Mouse (Mus musculus) cerebellum, adult 11 months (tissue): ENCODE results near the gene Krt7.
A peak's percentile ranks its signal among the peaks of the same experiment; 100 is the strongest.

ENCODE experiments used
- DNase-seq: peaks from one replicate; pipeline ENCODE4 v3.0.0; 2022

Krt7 gene

GRCm38 (mm10) chr15:101378646-101379045 lies 32.2 kb upstream of the Krt7 start:
- no peak for DNase-seq

- DNase-seq, result no peak
These were observed 29.1 kb upstream of the Krt7 start for GRCm38 (mm10) chr15:101381758-101382157.

- DNase-seq, result peak; percentile 56
These were observed 28.0 kb upstream of the Krt7 start for GRCm38 (mm10) chr15:101382811-101383210.

- no peak for DNase-seq
These were observed 26.2 kb upstream of the Krt7 start for GRCm38 (mm10) chr15:101384610-101385009.

- DNase-seq, result no peak
These were observed 25.8 kb upstream of the Krt7 start for GRCm38 (mm10) chr15:101385064-101385463.

GRCm38 (mm10) chr15:101387176-101387575 lies 23.7 kb upstream of the Krt7 start:
- no peak for DNase-seq

GRCm38 (mm10) chr15:101388034-101388541 lies 22.8 kb upstream of the Krt7 start:
- no peak for DNase-seq

- DNase-seq, result no peak
These were observed 20.6 kb upstream of the Krt7 start for GRCm38 (mm10) chr15:101390203-101390602.

- DNase-seq, result no peak
These were observed 18.6 kb upstream of the Krt7 start for GRCm38 (mm10) chr15:101392251-101392650.

- DNase-seq, result no peak
These were observed 15.9 kb upstream of the Krt7 start for GRCm38 (mm10) chr15:101394908-101395307.

- no peak for DNase-seq
These were observed 14.4 kb upstream of the Krt7 start for GRCm38 (mm10) chr15:101396466-101396865.

- DNase-seq, result no peak
These were observed 13.9 kb upstream of the Krt7 start for GRCm38 (mm10) chr15:101396921-101397320.

GRCm38 (mm10) chr15:101397683-101398082 lies 13.2 kb upstream of the Krt7 start:
- DNase-seq, result no peak

GRCm38 (mm10) chr15:101398269-101398668 lies 12.6 kb upstream of the Krt7 start:
- no peak for DNase-seq

GRCm38 (mm10) chr15:101412188-101412587 lies 1.3 kb downstream of the Krt7 start:
- DNase-seq, result no peak

GRCm38 (mm10) chr15:101413916-101414635 lies 3.2 kb downstream of the Krt7 start:
- no peak for DNase-seq

GRCm38 (mm10) chr15:101414807-101415565 lies 4.1 kb downstream of the Krt7 start:
- peak; percentile 22 for DNase-seq

- no peak for DNase-seq
These were observed 8.1 kb downstream of the Krt7 start for GRCm38 (mm10) chr15:101418950-101419349.

GRCm38 (mm10) chr15:101420903-101421302 lies 10.1 kb downstream of the Krt7 start:
- DNase-seq, result no peak

- DNase-seq, result no peak
These were observed 14.1 kb downstream of the Krt7 start for GRCm38 (mm10) chr15:101424914-101425313.

- no peak for DNase-seq
These were observed 25.8 kb downstream of the Krt7 start for GRCm38 (mm10) chr15:101436611-101437010.

GRCm38 (mm10) chr15:101438555-101438954 lies 27.7 kb downstream of the Krt7 start, which contains the start of gene Krt87:
TSS of gene Krt87 (minus strand) at chr15:101438804.
- DNase-seq, result no peak

- DNase-seq, result no peak
These were observed 30.0 kb downstream of the Krt7 start for GRCm38 (mm10) chr15:101440837-101441236.

- no peak for DNase-seq
These were observed 35.7 kb downstream of the Krt7 start for GRCm38 (mm10) chr15:101446572-101446971.
